Comparison of ENCODE assay signal across 31 mouse cellular contexts in genomic region chr10:42978346-42978745, GRCm38 (mm10).
"Had no signal": no experiment of that assay in that cellular context is flagged by ENCODE, and none has a peak within 500 bp of the region (broad histone marks: within the 10 kb centered on the region; RNA-seq: fewer than 3 reads in every experiment).

No protein-coding gene starts in this region.

- H3K36me3 ChIP-seq: limb, embryonic 10.5 days; limb, embryonic 12.5 days; limb, embryonic 13.5 days; limb, embryonic 15.5 days; liver, embryonic 12.5 days; liver, embryonic 13.5 days; liver, embryonic 15.5 days; lung, embryonic 15.5 days; midbrain, embryonic 10.5 days; midbrain, embryonic 12.5 days; midbrain, embryonic 13.5 days; midbrain, embryonic 15.5 days had no signal

- ATAC-seq: liver, embryonic 12.5 days; liver, postnatal 0 days; lung, postnatal 0 days; midbrain, embryonic 13.5 days; midbrain, embryonic 15.5 days; midbrain, embryonic 16.5 days had no signal

- H3K9me3 ChIP-seq: limb, embryonic 10.5 days; limb, embryonic 12.5 days; limb, embryonic 13.5 days; limb, embryonic 15.5 days; liver, embryonic 12.5 days; liver, embryonic 13.5 days; liver, embryonic 15.5 days; lung, embryonic 15.5 days; megakaryocyte, embryonic 14.5 days; midbrain, embryonic 10.5 days; midbrain, embryonic 12.5 days; midbrain, embryonic 13.5 days; midbrain, embryonic 15.5 days had no signal

- H3K27me3 ChIP-seq: limb, embryonic 13.5 days; limb, embryonic 15.5 days; lung, embryonic 15.5 days; midbrain, embryonic 15.5 days had no signal

- H3K9ac ChIP-seq: limb, embryonic 12.5 days; limb, embryonic 13.5 days; limb, embryonic 15.5 days; liver, embryonic 12.5 days; liver, embryonic 13.5 days; liver, embryonic 14.5 days; liver, embryonic 15.5 days; liver, postnatal 0 days; lung, embryonic 14.5 days; lung, embryonic 15.5 days; midbrain, embryonic 12.5 days; midbrain, embryonic 13.5 days; midbrain, embryonic 15.5 days had no signal

- DNase-seq: left cerebral cortex, postnatal 4 days; liver; liver, embryonic 13.5 days; liver, postnatal 0 days; lung, adult 18-20 months; lung, adult 2 months; lung, embryonic 14.5 days; lung, postnatal 10 days; lung, postnatal 14 days; lung, postnatal 36 days; lung, postnatal 4 days; midbrain, embryonic 14.5 days had no signal

- H3K4me1 ChIP-seq: liver, embryonic 12.5 days; liver, embryonic 13.5 days; liver, embryonic 15.5 days; lung, embryonic 15.5 days; megakaryocyte, embryonic 14.5 days; midbrain, embryonic 12.5 days; midbrain, embryonic 15.5 days had no signal

- H3K4me2 ChIP-seq: limb, embryonic 12.5 days; limb, embryonic 13.5 days; limb, embryonic 15.5 days; liver, embryonic 11.5 days; liver, embryonic 12.5 days; liver, embryonic 13.5 days; liver, embryonic 15.5 days; lung, embryonic 14.5 days; lung, embryonic 15.5 days; midbrain, embryonic 12.5 days; midbrain, embryonic 13.5 days; midbrain, embryonic 15.5 days had no signal

- H3K27ac ChIP-seq: left cerebral cortex, adult 2 months; limb, embryonic 10.5 days; limb, embryonic 12.5 days; limb, embryonic 13.5 days; limb, embryonic 15.5 days; liver, embryonic 12.5 days; liver, embryonic 13.5 days; liver, embryonic 14.5 days; liver, embryonic 15.5 days; lung, embryonic 15.5 days; macrophage; midbrain, embryonic 10.5 days; midbrain, embryonic 12.5 days; midbrain, embryonic 13.5 days; midbrain, embryonic 15.5 days had no signal

- H3K4me3 ChIP-seq: left cerebral cortex, adult 2 months; limb, embryonic 10.5 days; limb, embryonic 12.5 days; limb, embryonic 13.5 days; limb, embryonic 15.5 days; liver, embryonic 12.5 days; liver, embryonic 13.5 days; liver, embryonic 15.5 days; lung, embryonic 15.5 days; megakaryocyte, embryonic 14.5 days; midbrain, embryonic 10.5 days; midbrain, embryonic 12.5 days; midbrain, embryonic 13.5 days; midbrain, embryonic 15.5 days; myocyte had no signal
